Mouse (Mus musculus): ENCODE results near the gene Tmod2. TPM values are rescaled to one million over a fixed set of nuclear protein-coding genes. Genes with fewer than 3 reads are reported as not detected.

Gene Tmod2
- total RNA-seq, 2 experiments from 2014 or later = not detected

Other genes starting within 250 kb of the Tmod2 start
- gene Mapk6, start 201.3 kb downstream of the Tmod2 start, total RNA-seq (2015; ENCODE audit: low replicate concordance) = 8.4 and 11.7 TPM in 2 replicates
- gene Mapk6, start 201.3 kb downstream of the Tmod2 start, total RNA-seq (2017; ENCODE audit: low replicate concordance) = 4.9 and 17.6 TPM in 2 replicates
- gene Leo1, start 169.8 kb downstream of the Tmod2 start, total RNA-seq (2015; ENCODE audit: low replicate concordance) = 3.5 and 6.3 TPM in 2 replicates
- gene Leo1, start 169.8 kb downstream of the Tmod2 start, total RNA-seq (2017; ENCODE audit: low replicate concordance) = 8.3 and 11.6 TPM in 2 replicates
- 17.6 and 20.4 TPM in 2 replicates for gene Tmod3, start 51.7 kb downstream of the Tmod2 start, total RNA-seq (2015; ENCODE audit: low replicate concordance)
- gene Tmod3, start 51.7 kb downstream of the Tmod2 start, total RNA-seq (2017; ENCODE audit: low replicate concordance) = 17.0 and 18.7 TPM in 2 replicates
- gene Lysmd2, start 14.4 kb upstream of the Tmod2 start, total RNA-seq (2015; ENCODE audit: low replicate concordance) = 2.9 TPM in 1 of 2 replicates, not detected in the other
- 2.1 TPM in 1 of 2 replicates, not detected in the other for gene Lysmd2, start 14.4 kb upstream of the Tmod2 start, total RNA-seq (2017; ENCODE audit: low replicate concordance)
- gene Scg3, start 72.7 kb upstream of the Tmod2 start, total RNA-seq (2015; ENCODE audit: low replicate concordance) = not detected in 2 replicates
- gene Scg3, start 72.7 kb upstream of the Tmod2 start, total RNA-seq (2017; ENCODE audit: low replicate concordance) = 0.84 TPM in 1 of 2 replicates, not detected in the other
- not detected in 2 replicates for gene Bmp5, start 164.0 kb upstream of the Tmod2 start, total RNA-seq (2015; ENCODE audit: low replicate concordance)
- not detected in 2 replicates for gene Bmp5, start 164.0 kb upstream of the Tmod2 start, total RNA-seq (2017; ENCODE audit: low replicate concordance)

All from erythroblast, adult 5-6 weeks (primary cell).